Mouse (Mus musculus) intestine, embryonic 15.5 days (tissue): ENCODE measurements around the gene BC004004. TPM values are rescaled to one million over a fixed set of nuclear protein-coding genes. Genes with fewer than 3 reads are reported as not detected.

Experiments used
- ATAC-seq: fragments of 200-750 bp; cut with Nextera tagmentation; 2 replicates; pipeline ENCODE4 v1.8.0; 2017; ENCODE audit warnings: moderate TSS enrichment, moderate library complexity
- H3K27ac ChIP-seq: fragments of 300-500 bp; sonication (generic); 2 replicates; pipeline ENCODE4 v1.5.1; 2015; ENCODE audit warnings: mild to moderate bottlenecking, inconsistent platforms
- H3K27me3 ChIP-seq: fragments of 300-500 bp; sonication (generic); replicated peaks from 2 replicates; pipeline ENCODE4 v1.6.1; 2015; ENCODE audit warnings: inconsistent platforms
- H3K36me3 ChIP-seq: fragments of 300-500 bp; sonication (generic); 2 replicates; pipeline ENCODE4 v1.6.1; 2015; ENCODE audit warnings: inconsistent platforms
- H3K4me1 ChIP-seq: fragments of 300-500 bp; sonication (generic); replicated peaks from 2 replicates; pipeline ENCODE4 v1.6.1; 2015; ENCODE audit warnings: inconsistent platforms
- H3K4me2 ChIP-seq: fragments of 300-500 bp; sonication (generic); replicated peaks from 2 replicates; pipeline ENCODE4 v1.6.1; 2015; ENCODE audit warnings: mild to moderate bottlenecking, inconsistent platforms
- H3K4me3 ChIP-seq: fragments of 300-500 bp; sonication (generic); replicated peaks from 2 replicates; pipeline ENCODE4 v1.5.1; 2015; ENCODE audit warnings: inconsistent platforms
- H3K9ac ChIP-seq: fragments of 300-500 bp; sonication (generic); 2 replicates; pipeline ENCODE4 v1.6.1; 2015; ENCODE audit warnings: inconsistent platforms
- H3K9me3 ChIP-seq: fragments of 300-500 bp; sonication (generic); 2 replicates; pipeline ENCODE4 v1.6.1; 2016; ENCODE audit warnings: inconsistent platforms
- WGBS: fragments of 180-500 bp; shearing (Covaris S2); methylation state at CpG from one replicate; pipeline ENCODE4 v1.1.7; 2015; 5-methylcytosine and 5-hydroxymethylcytosine counted together
- polyA plus RNA-seq: library from polyadenylated mRNA; unstranded; fragments of >200 nt; fragmentation: Nextera tagmentation; extraction: Ambion mirVana; gene quantifications from 2 replicates; pipeline ENCODE4 v1.2.1, GENCODE M21; 2015

The BC004004 gene
- polyA plus RNA-seq, 1 experiment from 2014 or later: 78.3 TPM

DNA sequence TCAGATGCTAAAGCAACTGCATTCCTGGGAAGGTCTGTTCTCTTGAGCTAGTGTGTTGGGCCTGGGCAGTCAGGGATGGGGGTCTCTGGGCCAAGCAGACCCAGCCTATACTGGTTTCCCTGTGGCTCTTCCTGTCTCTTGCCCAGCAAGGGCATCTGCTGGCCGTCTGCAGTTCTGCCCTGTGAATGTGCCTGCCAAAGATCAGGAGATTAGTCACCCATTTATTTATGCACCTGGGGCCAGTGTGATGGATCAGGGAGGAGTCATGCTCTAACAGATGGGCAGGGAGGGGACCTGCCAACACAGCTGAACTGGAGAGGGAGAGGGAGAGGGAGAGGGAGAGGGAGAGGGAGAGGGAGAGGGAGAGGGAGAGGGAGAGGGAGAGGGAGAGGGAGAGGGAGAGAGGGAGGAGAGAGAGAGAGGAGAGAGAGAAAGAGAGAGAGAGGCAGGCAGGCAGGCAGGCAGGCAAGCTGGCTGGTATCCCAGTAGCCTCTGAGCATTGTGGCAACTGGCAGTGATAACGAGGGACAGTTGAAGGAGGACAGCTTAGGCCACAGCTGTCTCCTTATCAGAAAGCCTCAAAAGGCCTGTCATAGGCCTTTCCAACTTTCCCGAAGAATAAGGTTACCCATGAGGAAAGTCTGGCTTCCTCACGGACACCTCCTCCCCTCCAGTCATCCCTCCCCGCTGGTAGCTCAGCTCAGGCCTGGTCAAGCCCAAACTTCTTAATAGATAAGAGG is 62.3 kb downstream of the BC004004 start:
- peaks cover 29% of the 10 kb centered on the region for H3K36me3 ChIP-seq
- H3K27ac ChIP-seq: no peak overlapping the region; the same call in 1 of the 2 replicates
- WGBS: 40% methylated on average over 5 of the region's 5 CpGs
- no peak for ATAC-seq
- no peaks in the 10 kb centered on the region for H3K9me3 ChIP-seq
- H3K4me3 ChIP-seq: no peak overlapping the region
- peaks cover 8% of the 10 kb centered on the region for H3K27me3 ChIP-seq
- H3K4me2 ChIP-seq: no peak overlapping the region
- H3K9ac ChIP-seq: no peak overlapping the region
- peaks cover 7% of the 10 kb centered on the region; the same call in 1 of the 2 replicates for H3K4me1 ChIP-seq

DNA sequence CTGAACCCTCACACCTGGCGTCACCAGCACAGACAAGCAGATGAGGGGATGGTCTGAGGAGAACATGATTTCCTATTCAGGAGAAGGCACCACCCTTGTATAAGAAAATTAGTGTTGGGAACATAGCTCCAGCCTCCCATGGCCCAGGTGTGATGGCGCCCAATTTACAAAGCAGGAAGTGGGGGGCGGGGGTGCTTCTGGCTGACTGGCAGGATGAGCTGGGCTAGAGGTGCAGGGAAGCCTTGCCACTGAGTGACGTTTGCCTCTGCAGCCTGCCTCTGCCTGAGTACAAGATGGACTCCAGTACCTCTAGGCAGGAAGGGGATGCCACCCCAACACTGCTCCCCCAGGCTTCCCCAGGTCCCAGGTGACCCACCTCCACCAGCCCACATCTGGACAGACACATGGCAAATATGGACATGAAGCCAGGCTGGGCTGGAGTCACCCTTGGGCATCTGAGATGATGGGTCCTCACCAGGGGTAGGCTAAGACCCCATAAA is 63.6 kb downstream of the BC004004 start:
- ATAC-seq: no peak
- WGBS: 76% methylated on average over 4 of the region's 4 CpGs
- Histone ChIP-seq H3K4me2 (no peak overlapping the region), H3K4me1 (no peaks in the 10 kb centered on the region), H3K27ac (no peak overlapping the region), H3K9ac (no peak overlapping the region), H3K27me3 (peaks cover 6% of the 10 kb centered on the region; the same call in 1 of the 2 replicates), H3K4me3 (no peak overlapping the region), H3K9me3 (no peaks in the 10 kb centered on the region), H3K36me3 (peaks cover 39% of the 10 kb centered on the region)

DNA sequence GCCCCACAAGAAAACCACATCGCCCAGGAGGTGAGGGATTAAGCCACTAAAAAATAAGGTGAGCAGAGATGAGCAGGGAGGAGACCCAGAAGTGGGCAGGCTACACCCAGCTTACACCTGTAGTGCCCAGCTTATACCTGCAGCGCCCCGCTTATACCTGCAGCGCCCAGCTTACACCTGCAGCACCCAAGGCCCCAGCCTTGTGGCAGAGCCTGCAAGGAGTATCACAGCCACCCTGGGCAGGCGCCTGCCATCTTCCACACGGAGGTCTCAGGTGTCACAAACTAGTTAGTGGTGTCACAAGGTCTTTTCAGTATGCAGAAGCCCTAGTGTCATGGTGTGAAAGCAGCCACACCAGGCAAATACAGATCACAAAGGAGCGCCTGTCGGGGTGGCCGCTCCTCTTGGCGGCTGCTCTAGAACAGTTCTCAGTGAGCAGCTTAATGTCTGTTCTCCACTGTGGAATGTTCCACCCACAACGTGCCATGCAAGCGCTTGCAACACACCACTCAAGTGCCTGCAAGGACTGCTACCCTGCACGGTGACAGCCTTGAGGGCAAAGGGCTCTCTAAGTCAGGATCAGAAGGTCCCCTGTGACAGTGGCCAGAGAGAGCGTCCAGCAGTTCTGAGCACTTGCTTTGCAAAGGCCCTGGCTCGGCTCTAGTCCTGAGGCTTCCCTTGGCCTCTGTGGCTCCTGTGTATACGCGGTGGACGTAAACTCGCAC is 67.8 kb downstream of the BC004004 start:
- Histone ChIP-seq H3K27ac (no peak overlapping the region), H3K4me3 (no peak overlapping the region)

DNA sequence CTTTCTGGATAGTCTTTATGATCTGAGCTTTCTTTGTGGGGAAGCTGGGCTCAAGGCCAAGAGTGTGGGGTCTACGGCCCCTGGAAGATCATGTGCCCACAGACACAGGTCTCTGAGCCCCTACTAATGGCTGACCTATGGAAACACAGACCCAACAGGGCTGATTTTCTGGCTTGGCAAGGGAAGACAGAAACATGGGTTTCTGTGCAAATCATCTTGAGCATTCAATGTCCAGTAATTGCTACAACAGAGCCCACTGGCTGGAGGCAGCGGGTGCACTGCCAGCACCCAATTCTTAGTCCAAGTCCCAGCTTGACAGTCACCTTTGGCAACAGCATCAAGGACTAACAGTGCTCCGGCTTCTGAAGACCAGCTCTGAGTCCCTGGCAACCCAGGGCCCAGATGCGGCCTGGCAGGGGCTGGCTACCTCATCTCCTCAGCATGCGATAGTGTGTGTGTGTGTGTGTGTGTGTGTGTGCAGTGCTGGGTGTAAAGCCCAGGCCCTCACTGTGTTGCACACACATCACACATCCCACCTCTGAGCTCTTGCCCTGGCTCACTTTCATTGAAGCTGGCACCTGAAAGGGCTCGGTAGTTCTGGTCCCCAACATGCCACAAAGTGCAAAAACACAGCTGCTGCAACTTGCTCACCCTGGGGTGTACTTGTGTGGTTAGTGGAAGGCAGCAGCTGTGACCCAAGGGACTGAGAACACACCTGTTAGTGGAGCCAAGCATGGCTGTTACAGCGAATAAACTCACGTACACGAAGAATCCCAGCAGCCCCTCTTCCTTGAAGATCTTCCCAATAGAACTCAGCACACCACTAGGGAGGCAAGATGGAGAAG is 69.6 kb downstream of the BC004004 start:
- Histone ChIP-seq H3K4me2 (no peak overlapping the region), H3K9ac (no peak overlapping the region), H3K4me1 (peaks cover 26% of the 10 kb centered on the region), H3K36me3 (peaks cover 55% of the 10 kb centered on the region), H3K9me3 (no peaks in the 10 kb centered on the region), H3K4me3 (no peak overlapping the region), H3K27me3 (no peaks in the 10 kb centered on the region), H3K27ac (no peak overlapping the region)
- ATAC-seq: no peak
- 91% methylated on average over 9 of the region's 9 CpGs for WGBS

More for the DNA sequence above, 67.8 kb downstream of the BC004004 start:
- ATAC-seq: no peak
- Histone ChIP-seq H3K4me2 (no peak overlapping the region), H3K36me3 (peaks cover 66% of the 10 kb centered on the region), H3K9ac (no peak overlapping the region), H3K4me1 (peaks cover 12% of the 10 kb centered on the region), H3K27me3 (no peaks in the 10 kb centered on the region), H3K9me3 (no peaks in the 10 kb centered on the region)
- 91% methylated on average over 19 of the region's 19 CpGs for WGBS

DNA sequence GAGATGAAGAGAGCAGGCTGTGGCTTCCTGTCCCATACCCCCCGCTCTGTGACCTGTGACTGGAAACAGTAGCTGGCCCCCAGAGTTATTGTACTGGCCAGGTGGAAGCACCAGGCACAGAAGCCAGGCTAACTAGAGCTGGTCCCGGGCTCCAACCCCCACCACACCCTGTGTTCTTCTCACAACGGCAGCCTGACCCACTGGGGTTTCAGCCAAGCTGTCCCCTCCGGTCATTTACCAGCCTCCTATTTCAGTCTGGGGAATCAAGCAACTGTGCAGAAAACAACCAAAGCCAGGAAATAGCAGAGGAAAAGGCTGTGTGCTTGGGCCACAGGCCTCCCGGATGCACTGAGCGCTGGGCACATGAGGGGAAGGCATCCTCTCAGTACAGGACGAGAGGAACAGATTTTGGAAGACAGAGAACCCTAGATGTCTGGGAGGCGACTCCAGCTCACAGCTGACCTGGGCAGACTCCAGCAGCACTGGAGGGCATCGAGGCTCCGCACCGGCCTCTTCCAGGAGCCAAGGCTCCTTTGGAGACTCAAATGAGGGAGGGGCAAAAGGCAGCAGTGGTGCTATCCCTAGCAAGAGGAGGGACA is 70.7 kb downstream of the BC004004 start:
- Histone ChIP-seq H3K9me3 (no peaks in the 10 kb centered on the region), H3K4me2 (no peak overlapping the region), H3K36me3 (peaks cover 48% of the 10 kb centered on the region), H3K4me1 (peaks cover 26% of the 10 kb centered on the region), H3K27ac (peak overlapping the region; percentile 58; the same call in 1 of the 2 replicates), H3K9ac (no peak overlapping the region; the same call in 1 of the 2 replicates), H3K4me3 (no peak overlapping the region), H3K27me3 (no peaks in the 10 kb centered on the region)
- WGBS: 84% methylated on average over 11 of the region's 11 CpGs
- no peak for ATAC-seq

DNA sequence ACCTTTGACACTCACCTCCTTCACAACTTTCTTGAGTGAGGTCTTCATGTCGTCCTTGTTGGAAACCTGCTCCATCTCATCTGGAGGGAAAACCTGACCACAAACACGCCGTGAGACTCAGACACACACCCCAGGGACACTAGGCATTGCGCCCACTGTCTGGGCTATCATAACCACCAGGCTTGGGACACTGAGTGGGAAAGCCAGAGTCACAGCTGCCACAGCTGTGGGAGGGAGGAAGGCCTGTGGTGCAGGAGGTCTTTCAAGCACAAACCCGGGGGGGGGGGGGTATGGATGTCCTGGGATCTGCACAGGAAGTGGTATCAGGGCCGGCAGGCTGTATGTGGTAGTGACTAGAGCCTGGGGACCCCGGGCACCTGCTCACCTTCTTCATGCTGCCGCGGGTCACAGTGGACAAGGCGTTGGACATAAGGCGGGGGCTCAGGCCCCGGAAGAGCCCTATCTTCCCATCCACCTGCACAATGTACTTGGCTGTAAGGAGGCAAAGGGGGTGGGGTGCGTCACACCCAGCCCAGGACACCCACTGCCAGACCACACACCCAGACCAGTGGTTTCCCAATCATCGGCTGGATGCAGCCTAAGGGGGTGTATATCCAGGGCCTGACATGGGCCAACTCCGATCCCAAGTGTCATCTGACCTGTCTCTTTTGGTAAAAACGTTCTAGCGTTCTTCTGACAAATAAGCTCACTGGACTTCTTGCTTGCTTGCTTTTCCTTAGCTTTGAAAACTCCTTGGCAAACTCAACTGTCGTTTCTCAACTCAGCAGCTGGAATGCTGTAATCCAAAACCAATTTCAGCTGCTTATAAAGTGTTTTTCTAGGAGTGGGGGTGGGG is 72.0 kb downstream of the BC004004 start:
- no peaks in the 10 kb centered on the region for H3K9me3 ChIP-seq
- peaks cover 31% of the 10 kb centered on the region for H3K4me1 ChIP-seq
- no peak overlapping the region for H3K9ac ChIP-seq
- no peaks in the 10 kb centered on the region for H3K27me3 ChIP-seq
- ATAC-seq: no peak
- no peak overlapping the region for H3K4me3 ChIP-seq
- WGBS: 77% methylated on average over 18 of the region's 18 CpGs
- H3K36me3 ChIP-seq: peaks cover 39% of the 10 kb centered on the region
- H3K27ac ChIP-seq: no peak overlapping the region
- no peak overlapping the region for H3K4me2 ChIP-seq

DNA sequence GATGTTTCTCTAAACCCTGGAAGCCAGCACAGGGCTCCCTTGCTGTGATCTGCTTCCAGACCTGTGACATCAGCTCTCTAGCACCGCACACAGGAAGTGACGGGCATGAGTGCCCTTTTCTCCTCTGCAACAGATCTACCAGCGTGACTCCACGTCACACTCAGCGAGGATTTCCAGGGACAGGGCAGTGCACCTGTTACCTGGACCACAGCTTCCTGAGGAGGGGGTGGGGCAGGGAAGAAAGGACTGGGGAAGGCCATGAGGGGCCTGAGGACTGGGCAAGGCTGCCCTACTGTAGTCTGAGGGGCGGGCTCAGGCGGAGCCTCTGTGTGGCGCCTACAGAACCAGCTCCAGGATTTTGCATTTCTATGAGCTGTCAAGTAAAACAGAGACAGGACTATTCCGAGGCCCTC is 73.0 kb downstream of the BC004004 start:
- peaks cover 34% of the 10 kb centered on the region for H3K36me3 ChIP-seq
- H3K4me3 ChIP-seq: no peak overlapping the region

DNA sequence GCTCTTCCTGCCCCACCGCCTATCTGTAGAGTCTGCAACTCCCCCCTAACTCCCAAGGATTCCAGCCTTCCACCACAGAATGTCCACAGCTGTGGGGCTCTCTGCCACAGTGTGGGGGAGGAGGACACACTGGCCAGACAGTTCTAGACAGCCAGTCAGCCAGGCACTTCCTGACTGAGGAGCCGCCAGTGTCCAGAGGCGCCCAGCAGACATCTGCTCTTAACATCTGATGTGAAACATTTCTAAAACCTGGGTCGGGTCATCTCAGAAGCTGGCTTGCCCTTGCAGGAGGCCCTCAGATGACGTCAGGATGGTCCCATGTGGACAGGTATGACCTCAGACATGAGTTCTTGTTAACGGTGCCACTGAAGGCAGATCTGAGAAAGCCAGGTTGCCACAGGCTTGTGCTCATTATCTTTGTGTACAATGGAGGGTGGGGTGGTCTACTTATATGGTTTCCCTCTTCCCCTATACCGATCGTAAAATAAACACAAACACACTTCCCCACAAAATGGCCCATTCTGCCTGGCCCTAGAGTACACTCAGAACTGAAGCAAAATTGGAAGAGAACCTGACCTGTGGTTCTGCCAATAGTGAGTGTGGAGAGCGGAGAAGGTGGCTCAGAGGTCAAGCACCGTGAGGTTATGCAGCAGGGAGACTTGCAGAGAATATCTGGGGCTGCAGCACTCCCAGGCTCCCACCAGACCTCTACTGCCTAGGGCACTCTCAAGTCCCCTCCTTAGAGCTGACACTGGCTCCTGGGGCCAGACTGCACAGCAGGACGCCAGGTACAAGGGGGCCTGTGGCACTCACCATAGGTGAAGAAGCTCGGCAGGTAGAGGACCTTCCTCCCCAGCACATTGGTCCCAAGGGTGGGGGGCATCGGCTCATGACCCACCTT is 73.7 kb downstream of the BC004004 start:
- Histone ChIP-seq H3K27ac (peak overlapping the region; percentile 89), H3K4me3 (no peak overlapping the region), H3K36me3 (peaks cover 28% of the 10 kb centered on the region), H3K9ac (0 out of 2 replicates have a peak overlapping the region, but pooled peaks have one; percentile 3), H3K4me1 (peaks cover 41% of the 10 kb centered on the region), H3K9me3 (no peaks in the 10 kb centered on the region), H3K27me3 (no peaks in the 10 kb centered on the region), H3K4me2 (0 out of 2 replicates have a peak overlapping the region, but pooled peaks have one; percentile 14)
- 38% methylated on average over 13 of the region's 13 CpGs for WGBS
- peak; percentile 75 for ATAC-seq

More for the DNA sequence above, 73.0 kb downstream of the BC004004 start:
- WGBS: 22% methylated on average over 9 of the region's 9 CpGs
- peak; percentile 58 for ATAC-seq
- peak overlapping the region; percentile 14; the same call in 1 of the 2 replicates for H3K4me2 ChIP-seq
- peaks cover 41% of the 10 kb centered on the region for H3K4me1 ChIP-seq
- H3K27ac ChIP-seq: peak overlapping the region; percentile 89
- no peaks in the 10 kb centered on the region for H3K27me3 ChIP-seq
- H3K9me3 ChIP-seq: no peaks in the 10 kb centered on the region
- H3K9ac ChIP-seq: no peak overlapping the region; the same call in 1 of the 2 replicates

DNA sequence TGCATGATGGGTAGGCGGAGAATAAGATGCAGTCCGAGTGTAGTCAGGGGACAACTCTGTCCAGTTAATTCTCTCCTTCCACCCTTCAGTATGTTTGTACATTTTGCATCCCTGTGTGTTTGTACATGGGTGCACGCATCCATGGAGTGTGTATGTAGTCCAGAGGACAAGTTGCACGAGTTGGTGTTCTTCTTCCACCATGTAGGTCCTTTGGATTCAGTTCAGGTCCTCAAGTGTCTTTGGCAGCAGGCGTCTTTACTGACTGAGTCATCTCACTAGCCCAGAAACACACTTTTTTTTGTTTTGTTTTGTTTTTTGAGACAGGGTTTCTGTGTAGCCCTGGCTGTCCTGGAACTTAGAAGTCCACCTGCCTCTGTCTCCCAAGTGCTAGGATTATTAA is 74.7 kb downstream of the BC004004 start:
- Histone ChIP-seq H3K27me3 (no peaks in the 10 kb centered on the region), H3K27ac (no peak overlapping the region), H3K4me2 (no peak overlapping the region), H3K4me1 (peaks cover 44% of the 10 kb centered on the region), H3K36me3 (peaks cover 23% of the 10 kb centered on the region), H3K9ac (no peak overlapping the region), H3K4me3 (no peak overlapping the region), H3K9me3 (no peaks in the 10 kb centered on the region)
- ATAC-seq: no peak
- WGBS: 83% methylated on average over 5 of the region's 5 CpGs

DNA sequence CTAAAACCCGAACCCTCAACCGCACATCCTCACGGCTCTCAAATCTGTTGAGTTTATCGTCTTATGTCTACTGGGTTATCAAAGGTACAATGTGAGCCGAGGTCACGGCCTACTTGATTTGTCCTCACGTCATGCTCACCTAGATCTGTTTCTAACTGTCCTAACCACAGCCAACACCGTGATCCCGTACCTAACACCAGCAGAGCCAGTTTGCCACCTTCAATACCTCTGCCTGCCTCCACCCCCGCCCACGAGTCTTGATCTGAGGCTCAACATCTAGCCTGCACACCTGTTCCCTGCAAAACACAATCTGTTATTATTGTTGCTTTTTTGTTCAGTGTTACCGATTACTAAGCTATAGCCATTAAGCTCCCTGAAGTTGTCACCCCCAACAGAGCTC is 76.7 kb downstream of the BC004004 start:
- ATAC-seq: no peak
- 91% methylated on average over 12 of the region's 12 CpGs for WGBS

More for the DNA sequence above, 76.7 kb downstream of the BC004004 start:
- H3K27ac ChIP-seq: no peak overlapping the region
- H3K4me1 ChIP-seq: peaks cover 42% of the 10 kb centered on the region
- H3K9ac ChIP-seq: no peak overlapping the region
- no peaks in the 10 kb centered on the region for H3K27me3 ChIP-seq
- no peak overlapping the region for H3K4me2 ChIP-seq
- no peaks in the 10 kb centered on the region for H3K9me3 ChIP-seq
- H3K4me3 ChIP-seq: no peak overlapping the region
- peaks cover 4% of the 10 kb centered on the region; the same call in 1 of the 2 replicates for H3K36me3 ChIP-seq
